Mouse (Mus musculus): ENCODE results near the gene Bcl2l11. TPM values are rescaled to one million over a fixed set of nuclear protein-coding genes. Genes with fewer than 3 reads are reported as not detected.

Bcl2l11 gene
- 13.5 and 15.4 TPM in 2 replicates for polyA plus RNA-seq (2015; fragmentation: Nextera tagmentation; extraction: Ambion mirVana)

GRCm38 (mm10) chr2:128125635-128126470, at the start of gene Bcl2l11:
Gene Bcl2l11 (plus strand): TSS chr2:128126038.
- H3K27me3 ChIP-seq (replicated peaks): peaks cover 37% of the 10 kb centered on the region
- WGBS: 1% methylated on average over 74 of the region's 76 CpGs
- peak within 1 kb of the TSS; percentile 90 for H3K27ac ChIP-seq (replicated peaks)
- no peaks in the 10 kb centered on the region for H3K9me3 ChIP-seq
- peak within 1 kb of the TSS; percentile 81 for H3K4me3 ChIP-seq
- H3K36me3 ChIP-seq: peaks cover 23% of the 10 kb centered on the region
- H3K4me2 ChIP-seq: peak within 1 kb of the TSS; percentile 99
- H3K4me1 ChIP-seq: peaks cover 51% of the 10 kb centered on the region
- H3K9ac ChIP-seq: peak within 1 kb of the TSS; percentile 87
- peak; percentile 81 for ATAC-seq (ENCODE audit: extremely low read depth, insufficient number of reproducible peaks, low FRiP score, low TSS enrichment)

GRCm38 (mm10) chr2:128076936-128077335, 48.9 kb upstream of the Bcl2l11 start:
- no peak overlapping the region for H3K9ac ChIP-seq
- no peak overlapping the region for H3K4me2 ChIP-seq
- 77% methylated on average over 4 of the region's 4 CpGs for WGBS
- no peaks in the 10 kb centered on the region for H3K9me3 ChIP-seq
- H3K36me3 ChIP-seq: no peaks in the 10 kb centered on the region
- H3K4me1 ChIP-seq: peaks cover 7% of the 10 kb centered on the region; the same call in 1 of the 2 replicates
- peaks cover 4% of the 10 kb centered on the region; the same call in 1 of the 2 replicates for H3K27me3 ChIP-seq (replicated peaks)
- H3K27ac ChIP-seq (replicated peaks): no peak overlapping the region
- no peak overlapping the region for H3K4me3 ChIP-seq
- no peak for ATAC-seq (ENCODE audit: extremely low read depth, insufficient number of reproducible peaks, low FRiP score, low TSS enrichment)

GRCm38 (mm10) chr2:128078859-128079258, 47.0 kb upstream of the Bcl2l11 start:
- no peak overlapping the region for H3K4me2 ChIP-seq
- ATAC-seq (ENCODE audit: extremely low read depth, insufficient number of reproducible peaks, low FRiP score, low TSS enrichment): no peak
- WGBS: 40% methylated on average over 5 of the region's 5 CpGs

GRCm38 (mm10) chr2:128079316-128079715, 46.5 kb upstream of the Bcl2l11 start:
- peaks cover 11% of the 10 kb centered on the region; the same call in 1 of the 2 replicates for H3K4me1 ChIP-seq
- H3K9me3 ChIP-seq: no peaks in the 10 kb centered on the region
- no peak overlapping the region for H3K4me2 ChIP-seq
- H3K4me3 ChIP-seq: no peak overlapping the region
- no peaks in the 10 kb centered on the region for H3K36me3 ChIP-seq
- peaks cover 4% of the 10 kb centered on the region; the same call in 1 of the 2 replicates for H3K27me3 ChIP-seq (replicated peaks)
- WGBS: 63% methylated on average over 6 of the region's 6 CpGs
- H3K9ac ChIP-seq: no peak overlapping the region
- no peak overlapping the region for H3K27ac ChIP-seq (replicated peaks)
- ATAC-seq (ENCODE audit: extremely low read depth, insufficient number of reproducible peaks, low FRiP score, low TSS enrichment): no peak

More at GRCm38 (mm10) chr2:128078859-128079258, 47.0 kb upstream of the Bcl2l11 start:
- Histone ChIP-seq H3K36me3 (no peaks in the 10 kb centered on the region), H3K9me3 (no peaks in the 10 kb centered on the region), H3K4me3 (no peak overlapping the region), H3K27me3 (replicated peaks) (peaks cover 4% of the 10 kb centered on the region; the same call in 1 of the 2 replicates), H3K27ac (replicated peaks) (no peak overlapping the region), H3K9ac (no peak overlapping the region), H3K4me1 (peaks cover 7% of the 10 kb centered on the region; the same call in 1 of the 2 replicates)

- ATAC-seq (ENCODE audit: extremely low read depth, insufficient number of reproducible peaks, low FRiP score, low TSS enrichment): no peak
- H3K9ac ChIP-seq: no peak overlapping the region
- 22% methylated on average over 3 of the region's 3 CpGs for WGBS
- no peaks in the 10 kb centered on the region for H3K36me3 ChIP-seq
- no peak overlapping the region for H3K4me2 ChIP-seq
- no peak overlapping the region for H3K4me3 ChIP-seq
- no peaks in the 10 kb centered on the region for H3K9me3 ChIP-seq
- no peak overlapping the region for H3K27ac ChIP-seq (replicated peaks)
- no peaks in the 10 kb centered on the region for H3K27me3 ChIP-seq (replicated peaks)
- H3K4me1 ChIP-seq: peaks cover 42% of the 10 kb centered on the region
Observed at GRCm38 (mm10) chr2:128083844-128084243, 42.0 kb upstream of the Bcl2l11 start.

- ATAC-seq (ENCODE audit: extremely low read depth, insufficient number of reproducible peaks, low FRiP score, low TSS enrichment): no peak
- Histone ChIP-seq H3K4me2 (no peak overlapping the region), H3K27me3 (replicated peaks) (no peaks in the 10 kb centered on the region), H3K36me3 (no peaks in the 10 kb centered on the region), H3K9me3 (no peaks in the 10 kb centered on the region), H3K27ac (replicated peaks) (no peak overlapping the region), H3K9ac (no peak overlapping the region), H3K4me1 (peaks cover 36% of the 10 kb centered on the region), H3K4me3 (no peak overlapping the region)
- 41% methylated on average over 5 of the region's 5 CpGs for WGBS
Observed at GRCm38 (mm10) chr2:128084607-128085006, 41.2 kb upstream of the Bcl2l11 start.

GRCm38 (mm10) chr2:128085481-128085880, 40.4 kb upstream of the Bcl2l11 start:
- Histone ChIP-seq H3K4me2 (no peak overlapping the region), H3K9ac (no peak overlapping the region), H3K4me3 (no peak overlapping the region), H3K27ac (replicated peaks) (no peak overlapping the region), H3K9me3 (no peaks in the 10 kb centered on the region), H3K27me3 (replicated peaks) (no peaks in the 10 kb centered on the region), H3K36me3 (no peaks in the 10 kb centered on the region), H3K4me1 (peaks cover 36% of the 10 kb centered on the region)
- WGBS: 83% methylated on average over 1 of the region's 1 CpGs
- no peak for ATAC-seq (ENCODE audit: extremely low read depth, insufficient number of reproducible peaks, low FRiP score, low TSS enrichment)

GRCm38 (mm10) chr2:128086301-128086886, 39.4 kb upstream of the Bcl2l11 start:
- peak overlapping the region; percentile 58 for H3K27ac ChIP-seq (replicated peaks)
- H3K36me3 ChIP-seq: no peaks in the 10 kb centered on the region
- ATAC-seq (ENCODE audit: extremely low read depth, insufficient number of reproducible peaks, low FRiP score, low TSS enrichment): no peak
- WGBS: 28% methylated on average over 14 of the region's 14 CpGs
- H3K27me3 ChIP-seq (replicated peaks): no peaks in the 10 kb centered on the region
- peaks cover 36% of the 10 kb centered on the region for H3K4me1 ChIP-seq
- H3K9me3 ChIP-seq: no peaks in the 10 kb centered on the region
- no peak overlapping the region for H3K9ac ChIP-seq
- H3K4me2 ChIP-seq: peak overlapping the region; percentile 49
- no peak overlapping the region for H3K4me3 ChIP-seq

- Histone ChIP-seq H3K9me3 (no peaks in the 10 kb centered on the region), H3K27me3 (replicated peaks) (no peaks in the 10 kb centered on the region; the same call in 1 of the 2 replicates), H3K4me3 (no peak overlapping the region), H3K4me1 (peaks cover 36% of the 10 kb centered on the region), H3K27ac (replicated peaks) (peak overlapping the region; percentile 58), H3K36me3 (no peaks in the 10 kb centered on the region), H3K4me2 (peak overlapping the region; percentile 49), H3K9ac (no peak overlapping the region)
- no peak for ATAC-seq (ENCODE audit: extremely low read depth, insufficient number of reproducible peaks, low FRiP score, low TSS enrichment)
- WGBS: 19% methylated on average over 7 of the region's 7 CpGs
Observed at GRCm38 (mm10) chr2:128086996-128087526, 38.8 kb upstream of the Bcl2l11 start.

- Histone ChIP-seq H3K36me3 (no peaks in the 10 kb centered on the region), H3K27me3 (replicated peaks) (no peaks in the 10 kb centered on the region; the same call in 1 of the 2 replicates), H3K9ac (no peak overlapping the region), H3K4me2 (no peak overlapping the region), H3K9me3 (no peaks in the 10 kb centered on the region), H3K4me3 (no peak overlapping the region), H3K27ac (replicated peaks) (no peak overlapping the region), H3K4me1 (peaks cover 36% of the 10 kb centered on the region)
- 65% methylated on average over 8 of the region's 8 CpGs for WGBS
- ATAC-seq (ENCODE audit: extremely low read depth, insufficient number of reproducible peaks, low FRiP score, low TSS enrichment): no peak
Observed at GRCm38 (mm10) chr2:128087798-128088545, 37.9 kb upstream of the Bcl2l11 start.

Data from heart, embryonic 13.5 days (tissue).